Comparison of ENCODE assay signal across 11 mouse cellular contexts in genomic region chr4:136053843-136054242, GRCm38 (mm10). TPM values are rescaled to one million over a fixed set of nuclear protein-coding genes. Genes with fewer than 3 reads are reported as not detected.
DNase-seq lines count a peak whose midpoint lies in the region; ATAC-seq and TF ChIP-seq lines count a peak whose summit lies in the region.
"Had no signal": no experiment of that assay in that cellular context is flagged by ENCODE, and none has a peak within 500 bp of the region (broad histone marks: within the 10 kb centered on the region; RNA-seq: fewer than 3 reads in every experiment).

No protein-coding gene starts in this region.

- DNase-seq in hindbrain, embryonic 11.5 days (ENCODE audit: low spot score): no peak
- DNase-seq in A20 (ENCODE audit: low read depth, low spot score): peak; percentile 62
- no peak for DNase-seq in Patski (ENCODE audit: low read depth, low spot score)
- DNase-seq in liver, embryonic 13.5 days: no peak
- no peak for DNase-seq in cerebellum, postnatal 25 days
- DNase-seq in cerebellum, adult 9-10 months: no peak
- no peak for DNase-seq in urinary bladder, postnatal 25 days (ENCODE audit: low spot score)

- H3K36me3 ChIP-seq in hindbrain, embryonic 11.5 days (ENCODE audit: control insufficient read depth, insufficient read depth, low read length): peaks cover 13% of the 10 kb centered on the region
- peaks cover 30% of the 10 kb centered on the region for H3K36me3 ChIP-seq in hindbrain, embryonic 13.5 days
- peaks cover 35% of the 10 kb centered on the region for H3K36me3 ChIP-seq in liver, embryonic 13.5 days

- POLR2A ChIA-PET in Patski (lab: Charles Lee): interaction anchor here (0.6 kb wide), 1 partner anchor 90 kb away, joined by 3 read pairs; the partner anchor contains the start of gene Gale

- H3K27me3 ChIP-seq in hindbrain, embryonic 11.5 days (ENCODE audit: control insufficient read depth, insufficient read depth, low read length): no peaks in the 10 kb centered on the region
- no peaks in the 10 kb centered on the region for H3K27me3 ChIP-seq in hindbrain, embryonic 13.5 days
- no peaks in the 10 kb centered on the region for H3K27me3 ChIP-seq in Patski
- peaks cover 9% of the 10 kb centered on the region; the same call in 1 of the 2 replicates for H3K27me3 ChIP-seq in liver, embryonic 13.5 days
- H3K27me3 ChIP-seq: embryonic facial prominence, embryonic 15.5 days; neural tube, embryonic 12.5 days; stomach, embryonic 15.5 days had no signal

- H3K4me2 ChIP-seq in hindbrain, embryonic 11.5 days (replicated peaks; ENCODE audit: low read depth, low read length): no peak overlapping the region
- no peak overlapping the region for H3K4me2 ChIP-seq in hindbrain, embryonic 13.5 days
- H3K4me2 ChIP-seq in liver, embryonic 13.5 days: peak overlapping the region; percentile 79

- H3K4me3 ChIP-seq in hindbrain, embryonic 11.5 days (ENCODE audit: low read depth, low read length): no peak overlapping the region
- no peak overlapping the region for H3K4me3 ChIP-seq in hindbrain, embryonic 13.5 days
- H3K4me3 ChIP-seq in liver, embryonic 13.5 days (replicated peaks): peak overlapping the region; percentile 93

- no peak overlapping the region for H3K9ac ChIP-seq in hindbrain, embryonic 11.5 days (ENCODE audit: low read depth, low read length)
- H3K9ac ChIP-seq in hindbrain, embryonic 13.5 days: no peak overlapping the region
- H3K9ac ChIP-seq in liver, embryonic 13.5 days: no peak overlapping the region

- in situ Hi-C loops in Patski (cut with MboI; ENCODE audit: low pct_unique_long_range_greater_than_20kb): loop anchor here (5.0 kb wide), 1 partner anchor 92 kb away; the partner anchor contains the start of gene Gale

- WGBS in hindbrain, embryonic 11.5 days: 82% methylated on average over 5 of the region's 5 CpGs
- 79% methylated on average over 5 of the region's 5 CpGs for WGBS in hindbrain, embryonic 13.5 days
- 61% methylated on average over 5 of the region's 5 CpGs for WGBS in liver, embryonic 13.5 days (ENCODE audit: insufficient replicate concordance)

- TF ChIP-seq CTCF in Patski (IDR thresholded peaks at IDR 0.05): peak; percentile 32

- H3K27ac ChIP-seq in hindbrain, embryonic 11.5 days (ENCODE audit: low read depth, low read length): no peak overlapping the region
- H3K27ac ChIP-seq in hindbrain, embryonic 13.5 days: no peak overlapping the region
- H3K27ac ChIP-seq in liver, embryonic 13.5 days: peak overlapping the region; percentile 84; the same call in 1 of the 2 replicates

- CTCF ChIA-PET in Patski (lab: Charles Lee): interaction anchor here (0.9 to 1.4 kb wide), 6 partner anchors 9 to 105 kb away, joined by 3 to 6 read pairs (median 4); no protein-coding TSS in a partner anchor

- 0 out of 2 replicates have a peak, but pooled peaks cover 9% of the 10 kb centered on the region for H3K4me1 ChIP-seq in hindbrain, embryonic 11.5 days (replicated peaks; ENCODE audit: control insufficient read depth, insufficient read depth, low read length)
- H3K4me1 ChIP-seq in hindbrain, embryonic 13.5 days (replicated peaks): peaks cover 20% of the 10 kb centered on the region
- peaks cover 40% of the 10 kb centered on the region for H3K4me1 ChIP-seq in liver, embryonic 13.5 days (replicated peaks)

- no peaks in the 10 kb centered on the region for H3K9me3 ChIP-seq in hindbrain, embryonic 11.5 days (ENCODE audit: control insufficient read depth, low read length)
- H3K9me3 ChIP-seq in hindbrain, embryonic 13.5 days: no peaks in the 10 kb centered on the region
- no peaks in the 10 kb centered on the region for H3K9me3 ChIP-seq in liver, embryonic 13.5 days (replicated peaks)
- H3K9me3 ChIP-seq: embryonic facial prominence, embryonic 15.5 days; neural tube, embryonic 12.5 days; stomach, embryonic 15.5 days had no signal

- peak; percentile 12; the same call in 1 of the 2 replicates for ATAC-seq in hindbrain, embryonic 11.5 days (ENCODE audit: low FRiP score)
- no peak for ATAC-seq in hindbrain, embryonic 13.5 days (ENCODE audit: low FRiP score)
- no peak for ATAC-seq in Patski
- ATAC-seq in liver, embryonic 13.5 days (ENCODE audit: low read depth): no peak

RNA-seq across cellular contexts. Expression of gene Rpl11, which starts 0.6 kb away (rescaled TPM):
- polyA plus RNA-seq in hindbrain, embryonic 11.5 days (2014; fragmentation: Nextera tagmentation; extraction: Ambion mirVana): 350 and 354 TPM in 2 replicates
- polyA plus RNA-seq in hindbrain, embryonic 13.5 days (2015; fragmentation: Nextera tagmentation; extraction: Ambion mirVana): 329 and 334 TPM in 2 replicates
- 665 TPM for polyA plus RNA-seq in Patski (2021)
- polyA plus RNA-seq in liver, embryonic 13.5 days (2015; fragmentation: Nextera tagmentation; extraction: Ambion mirVana): 341 and 377 TPM in 2 replicates

RNA-seq across cellular contexts. Expression of gene Eloa, which starts 32.3 kb away (rescaled TPM):
- 38.2 and 42.8 TPM in 2 replicates for polyA plus RNA-seq in hindbrain, embryonic 11.5 days (2014; fragmentation: Nextera tagmentation; extraction: Ambion mirVana)
- polyA plus RNA-seq in hindbrain, embryonic 13.5 days (2015; fragmentation: Nextera tagmentation; extraction: Ambion mirVana): 27.7 and 28.6 TPM in 2 replicates
- polyA plus RNA-seq in Patski (2021): 22.6 TPM
- 27.7 and 35.1 TPM in 2 replicates for polyA plus RNA-seq in liver, embryonic 13.5 days (2015; fragmentation: Nextera tagmentation; extraction: Ambion mirVana)
